Mouse (Mus musculus): Measurements from ENCODE around the gene Zfp839.
A peak's percentile ranks its signal among the peaks of the same experiment; 100 is the strongest.

Zfp839 gene

GRCm38 (mm10) chr12:110888106-110888505 is 38.1 kb downstream of the Zfp839 start:
- DNase-seq = no peak

- DNase-seq = no peak
Measured at GRCm38 (mm10) chr12:110888606-110889005, 38.6 kb downstream of the Zfp839 start.

- peak; percentile 97 for DNase-seq
Measured at GRCm38 (mm10) chr12:110889036-110890020, 39.3 kb downstream of the Zfp839 start, which contains the start of the genes Cinp and Tecpr2. TSS of gene Cinp (minus strand) at chr12:110889145. TSS of gene Tecpr2 (plus strand) at chr12:110889264.

GRCm38 (mm10) chr12:110891887-110892286 is 41.8 kb downstream of the Zfp839 start:
- DNase-seq = no peak

GRCm38 (mm10) chr12:110902106-110902505 is 52.1 kb downstream of the Zfp839 start:
- no peak for DNase-seq

- DNase-seq = no peak
Measured at GRCm38 (mm10) chr12:110903536-110903935, 53.5 kb downstream of the Zfp839 start.

- no peak for DNase-seq
Measured at GRCm38 (mm10) chr12:110907845-110908244, 57.8 kb downstream of the Zfp839 start.

GRCm38 (mm10) chr12:110909962-110910361 is 59.9 kb downstream of the Zfp839 start:
- DNase-seq = no peak

GRCm38 (mm10) chr12:110915761-110916160 is 65.7 kb downstream of the Zfp839 start:
- DNase-seq = no peak
